Mouse (Mus musculus) liver, adult 2 months (tissue): Measurements from ENCODE around the gene Bbox1.

Experiments used
- CTCF ChIP-seq: fragments of 200-500 bp; IDR thresholded peaks from 2 replicates; pipeline ENCODE4 v1.5.1; 2011; ENCODE audit warnings: low read depth, low read length, control low read depth
- POLR2A ChIP-seq: fragments of 200-500 bp; IDR thresholded peaks from 2 replicates; pipeline ENCODE4 v1.6.1; 2011; ENCODE audit warnings: low read length, control low read depth; ENCODE audit not compliant: insufficient read depth; ENCODE audit errors: extremely low read depth

DNA sequence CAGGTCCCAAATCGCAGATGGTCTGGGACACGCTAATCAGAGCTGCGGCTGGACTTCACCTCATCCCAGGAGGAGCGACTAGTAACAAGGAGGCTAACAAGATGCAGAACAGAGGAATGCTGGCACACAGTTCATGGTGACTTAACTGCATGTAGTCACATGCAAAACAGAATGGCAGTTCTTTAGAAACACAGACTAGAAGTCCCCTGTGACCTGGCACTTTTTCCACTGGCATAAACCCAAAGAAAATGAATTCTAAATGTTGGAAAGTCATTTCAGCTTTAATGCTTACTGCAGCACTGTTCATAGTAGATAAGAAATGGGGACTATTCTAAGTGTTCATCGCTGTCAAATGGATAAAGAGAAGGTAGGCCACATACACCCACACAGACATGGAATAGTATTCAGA lies 37.5 kb upstream of the Bbox1 start:
- TF ChIP-seq CTCF (no peak), POLR2A (no peak)
